Mouse (Mus musculus): Measurements from ENCODE around the gene Tmem104. TPM values are rescaled to one million over a fixed set of nuclear protein-coding genes. Genes with fewer than 3 reads are reported as not detected.

Gene Tmem104
- polyA plus RNA-seq, 1 experiment from 2014 or later = 12.5 TPM

- no peak overlapping the region for H3K27ac ChIP-seq (replicated peaks; ENCODE audit: low read depth, low read length)
- peaks cover 34% of the 10 kb centered on the region for H3K27me3 ChIP-seq (replicated peaks; ENCODE audit: control insufficient read depth, insufficient read depth, low read length)
- H3K4me2 ChIP-seq (ENCODE audit: low read depth, low read length) = peak overlapping the region; percentile 91
- ATAC-seq (ENCODE audit: low read depth) = peak; percentile 30
- peak; percentile 26 for DNase-seq (ENCODE audit: low spot score)
- peak overlapping the region; percentile 59 for H3K9ac ChIP-seq (ENCODE audit: low read depth, low read length)
- H3K4me3 ChIP-seq (ENCODE audit: low read depth, low read length) = peak overlapping the region; percentile 66
- H3K36me3 ChIP-seq (ENCODE audit: control insufficient read depth, insufficient read depth, low read length) = no peaks in the 10 kb centered on the region
- WGBS = under 1% methylated on average over 33 of the region's 47 CpGs
- no peaks in the 10 kb centered on the region for H3K9me3 ChIP-seq (ENCODE audit: control insufficient read depth, low read length)
- H3K4me1 ChIP-seq (ENCODE audit: control insufficient read depth, insufficient read depth, low read length) = peaks cover 25% of the 10 kb centered on the region
Observed at GRCm38 (mm10) chr11:115163568-115164150, 23.6 kb upstream of the Tmem104 start.

- ATAC-seq (ENCODE audit: low read depth) = no peak
- H3K9ac ChIP-seq (ENCODE audit: low read depth, low read length) = peak overlapping the region; percentile 59
- 0% methylated on average over 12 of the region's 14 CpGs for WGBS
Observed at GRCm38 (mm10) chr11:115164341-115164975, 22.8 kb upstream of the Tmem104 start.

GRCm38 (mm10) chr11:115164976-115165374, 22.3 kb upstream of the Tmem104 start:
- ATAC-seq (ENCODE audit: low read depth) (no peak), DNase-seq (ENCODE audit: low spot score) (no peak)
- Histone ChIP-seq H3K27me3 (replicated peaks; ENCODE audit: control insufficient read depth, insufficient read depth, low read length) (peaks cover 34% of the 10 kb centered on the region), H3K27ac (replicated peaks; ENCODE audit: low read depth, low read length) (no peak overlapping the region), H3K9me3 (ENCODE audit: control insufficient read depth, low read length) (no peaks in the 10 kb centered on the region), H3K9ac (ENCODE audit: low read depth, low read length) (peak overlapping the region; percentile 59; the same call in 1 of the 2 replicates), H3K4me3 (ENCODE audit: low read depth, low read length) (peak overlapping the region; percentile 66), H3K4me1 (ENCODE audit: control insufficient read depth, insufficient read depth, low read length) (peaks cover 25% of the 10 kb centered on the region), H3K4me2 (ENCODE audit: low read depth, low read length) (peak overlapping the region; percentile 91), H3K36me3 (ENCODE audit: control insufficient read depth, insufficient read depth, low read length) (no peaks in the 10 kb centered on the region)
- WGBS = 3% methylated on average over 9 of the region's 9 CpGs

More at GRCm38 (mm10) chr11:115164341-115164975, 22.8 kb upstream of the Tmem104 start:
- H3K4me2 ChIP-seq (ENCODE audit: low read depth, low read length) = peak overlapping the region; percentile 91
- no peak overlapping the region for H3K27ac ChIP-seq (replicated peaks; ENCODE audit: low read depth, low read length)
- peaks cover 34% of the 10 kb centered on the region for H3K27me3 ChIP-seq (replicated peaks; ENCODE audit: control insufficient read depth, insufficient read depth, low read length)
- peak overlapping the region; percentile 66 for H3K4me3 ChIP-seq (ENCODE audit: low read depth, low read length)
- H3K9me3 ChIP-seq (ENCODE audit: control insufficient read depth, low read length) = no peaks in the 10 kb centered on the region
- peaks cover 25% of the 10 kb centered on the region for H3K4me1 ChIP-seq (ENCODE audit: control insufficient read depth, insufficient read depth, low read length)
- DNase-seq (ENCODE audit: low spot score) = no peak
- H3K36me3 ChIP-seq (ENCODE audit: control insufficient read depth, insufficient read depth, low read length) = no peaks in the 10 kb centered on the region

- Histone ChIP-seq H3K27ac (replicated peaks; ENCODE audit: low read depth, low read length) (no peak overlapping the region), H3K4me2 (ENCODE audit: low read depth, low read length) (no peak overlapping the region), H3K9ac (ENCODE audit: low read depth, low read length) (no peak overlapping the region), H3K36me3 (ENCODE audit: control insufficient read depth, insufficient read depth, low read length) (no peaks in the 10 kb centered on the region), H3K9me3 (ENCODE audit: control insufficient read depth, low read length) (no peaks in the 10 kb centered on the region), H3K4me1 (ENCODE audit: control insufficient read depth, insufficient read depth, low read length) (peaks cover 25% of the 10 kb centered on the region), H3K27me3 (replicated peaks; ENCODE audit: control insufficient read depth, insufficient read depth, low read length) (peaks cover 32% of the 10 kb centered on the region), H3K4me3 (ENCODE audit: low read depth, low read length) (no peak overlapping the region)
- ATAC-seq (ENCODE audit: low read depth) (no peak), DNase-seq (ENCODE audit: low spot score) (no peak)
- WGBS = 79% methylated on average over 3 of the region's 3 CpGs
Observed at GRCm38 (mm10) chr11:115166776-115167175, 20.5 kb upstream of the Tmem104 start.

GRCm38 (mm10) chr11:115167631-115168249, 19.5 kb upstream of the Tmem104 start:
- ATAC-seq (ENCODE audit: low read depth) = no peak
- no peak overlapping the region for H3K9ac ChIP-seq (ENCODE audit: low read depth, low read length)
- no peak for DNase-seq (ENCODE audit: low spot score)
- peaks cover 32% of the 10 kb centered on the region for H3K27me3 ChIP-seq (replicated peaks; ENCODE audit: control insufficient read depth, insufficient read depth, low read length)
- WGBS = 64% methylated on average over 7 of the region's 8 CpGs
- H3K4me1 ChIP-seq (ENCODE audit: control insufficient read depth, insufficient read depth, low read length) = peaks cover 26% of the 10 kb centered on the region
- no peak overlapping the region for H3K4me2 ChIP-seq (ENCODE audit: low read depth, low read length)
- no peak overlapping the region for H3K27ac ChIP-seq (replicated peaks; ENCODE audit: low read depth, low read length)
- H3K9me3 ChIP-seq (ENCODE audit: control insufficient read depth, low read length) = no peaks in the 10 kb centered on the region
- no peak overlapping the region for H3K4me3 ChIP-seq (ENCODE audit: low read depth, low read length)
- H3K36me3 ChIP-seq (ENCODE audit: control insufficient read depth, insufficient read depth, low read length) = no peaks in the 10 kb centered on the region

- no peak for DNase-seq (ENCODE audit: low spot score)
- H3K4me2 ChIP-seq (ENCODE audit: low read depth, low read length) = no peak overlapping the region
- 75% methylated on average over 4 of the region's 4 CpGs for WGBS
Observed at GRCm38 (mm10) chr11:115169430-115169829, 17.9 kb upstream of the Tmem104 start.

GRCm38 (mm10) chr11:115171125-115171524, 16.2 kb upstream of the Tmem104 start:
- Histone ChIP-seq H3K9ac (ENCODE audit: low read depth, low read length) (no peak overlapping the region), H3K4me2 (ENCODE audit: low read depth, low read length) (no peak overlapping the region), H3K27ac (replicated peaks; ENCODE audit: low read depth, low read length) (no peak overlapping the region), H3K36me3 (ENCODE audit: control insufficient read depth, insufficient read depth, low read length) (no peaks in the 10 kb centered on the region), H3K4me1 (ENCODE audit: control insufficient read depth, insufficient read depth, low read length) (peaks cover 25% of the 10 kb centered on the region), H3K9me3 (ENCODE audit: control insufficient read depth, low read length) (no peaks in the 10 kb centered on the region), H3K4me3 (ENCODE audit: low read depth, low read length) (no peak overlapping the region), H3K27me3 (replicated peaks; ENCODE audit: control insufficient read depth, insufficient read depth, low read length) (peaks cover 11% of the 10 kb centered on the region; the same call in 1 of the 2 replicates)
- ATAC-seq (ENCODE audit: low read depth) (no peak), DNase-seq (ENCODE audit: low spot score) (no peak)
- 31% methylated on average over 8 of the region's 8 CpGs for whole genome bisulfite sequencing

More at GRCm38 (mm10) chr11:115169430-115169829, 17.9 kb upstream of the Tmem104 start:
- no peak overlapping the region for H3K4me3 ChIP-seq (ENCODE audit: low read depth, low read length)
- H3K36me3 ChIP-seq (ENCODE audit: control insufficient read depth, insufficient read depth, low read length) = no peaks in the 10 kb centered on the region
- no peak overlapping the region for H3K27ac ChIP-seq (replicated peaks; ENCODE audit: low read depth, low read length)
- H3K9me3 ChIP-seq (ENCODE audit: control insufficient read depth, low read length) = no peaks in the 10 kb centered on the region
- no peak for ATAC-seq (ENCODE audit: low read depth)
- no peak overlapping the region for H3K9ac ChIP-seq (ENCODE audit: low read depth, low read length)
- H3K4me1 ChIP-seq (ENCODE audit: control insufficient read depth, insufficient read depth, low read length) = peaks cover 27% of the 10 kb centered on the region
- H3K27me3 ChIP-seq (replicated peaks; ENCODE audit: control insufficient read depth, insufficient read depth, low read length) = peaks cover 22% of the 10 kb centered on the region

- Histone ChIP-seq H3K27me3 (replicated peaks; ENCODE audit: control insufficient read depth, insufficient read depth, low read length) (0 out of 2 replicates have a peak, but pooled peaks cover 8% of the 10 kb centered on the region), H3K36me3 (ENCODE audit: control insufficient read depth, insufficient read depth, low read length) (no peaks in the 10 kb centered on the region), H3K4me1 (ENCODE audit: control insufficient read depth, insufficient read depth, low read length) (peaks cover 39% of the 10 kb centered on the region), H3K27ac (replicated peaks; ENCODE audit: low read depth, low read length) (0 out of 2 replicates have a peak overlapping the region, but pooled peaks have one; percentile 75), H3K4me3 (ENCODE audit: low read depth, low read length) (no peak overlapping the region), H3K9ac (ENCODE audit: low read depth, low read length) (no peak overlapping the region), H3K4me2 (ENCODE audit: low read depth, low read length) (peak overlapping the region; percentile 8; the same call in 1 of the 2 replicates), H3K9me3 (ENCODE audit: control insufficient read depth, low read length) (no peaks in the 10 kb centered on the region)
- peak; percentile 66; the same call in 1 of the 2 replicates for ATAC-seq (ENCODE audit: low read depth)
- WGBS = 20% methylated on average over 4 of the region's 4 CpGs
- peak; percentile 88 for DNase-seq (ENCODE audit: low spot score)
Observed at GRCm38 (mm10) chr11:115172825-115173287, 14.4 kb upstream of the Tmem104 start.
